8 mouse cellular contexts compared by ENCODE assay signal in the genomic region with DNA sequence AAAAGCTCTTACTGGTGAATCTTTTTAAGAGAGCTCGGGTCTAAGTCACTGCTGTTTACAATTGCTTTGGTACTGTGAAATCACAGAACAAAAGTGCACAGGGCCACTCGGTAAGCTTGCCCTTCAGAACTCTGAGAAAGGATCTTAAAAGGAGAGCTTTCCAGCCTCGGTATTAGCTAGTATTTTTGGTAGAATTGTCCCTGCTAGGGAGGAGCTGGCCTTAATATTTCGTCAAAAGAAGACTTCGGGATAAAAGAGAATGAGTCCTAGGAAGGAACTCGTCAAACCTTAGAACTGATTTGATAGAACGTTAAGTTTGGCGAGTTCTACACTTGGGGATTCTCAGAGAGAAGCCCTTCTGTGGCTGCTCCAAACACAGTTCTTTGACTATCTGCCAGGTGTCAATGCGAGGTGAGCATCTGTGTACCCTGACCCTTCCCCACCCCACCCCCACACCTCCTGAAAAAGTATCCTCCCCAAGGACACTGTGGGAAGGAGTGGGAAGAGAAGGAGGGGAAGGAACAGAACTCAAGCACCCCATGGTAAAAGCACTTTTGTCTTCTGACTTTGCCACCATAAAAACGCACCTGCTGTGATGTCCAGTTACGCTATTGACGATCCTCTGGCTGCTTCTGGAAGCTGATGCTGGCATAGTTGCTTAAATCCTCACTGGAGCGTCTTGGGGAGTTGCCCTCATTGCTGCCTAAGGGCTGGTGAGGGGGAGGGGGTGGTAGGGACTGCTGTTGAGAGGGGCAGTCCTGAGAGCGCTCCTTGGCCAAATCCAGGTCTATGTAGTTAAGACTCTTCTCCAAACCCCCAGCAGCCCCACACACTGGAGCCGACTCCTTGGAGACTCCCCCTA. TPM values are rescaled to one million over a fixed set of nuclear protein-coding genes. Genes with fewer than 3 reads are reported as not detected.
DNase-seq lines count a peak whose midpoint lies in the region; ATAC-seq and TF ChIP-seq lines count a peak whose summit lies in the region.
"Had no signal": no experiment of that assay in that cellular context is flagged by ENCODE, and none has a peak within 500 bp of the region (broad histone marks: within the 10 kb centered on the region; RNA-seq: fewer than 3 reads in every experiment).

No protein-coding gene starts in this region.

- no peaks in the 10 kb centered on the region for H3K36me3 ChIP-seq in lung, postnatal 0 days (ENCODE audit: insufficient read depth, low read length)
- peaks cover 17% of the 10 kb centered on the region for H3K36me3 ChIP-seq in forebrain, embryonic 11.5 days (ENCODE audit: control insufficient read depth, insufficient read depth, low read length)
- no peaks in the 10 kb centered on the region for H3K36me3 ChIP-seq in liver, embryonic 14.5 days (replicated peaks; ENCODE audit: control insufficient read depth, insufficient read depth, low read depth)

- no peak for ATAC-seq in lung, postnatal 0 days
- ATAC-seq in forebrain, embryonic 11.5 days (replicated peaks; ENCODE audit: low FRiP score): no peak
- ATAC-seq in liver, embryonic 14.5 days (ENCODE audit: insufficient read depth): no peak
- ATAC-seq in megakaryocyte-erythroid progenitor cell, adult 5-6 weeks (replicated peaks; ENCODE audit: low FRiP score, low TSS enrichment, poor library complexity, severe bottlenecking): no peak
- no peak for ATAC-seq in granulocyte monocyte progenitor cell, adult 5-6 weeks (replicated peaks; ENCODE audit: poor library complexity, severe bottlenecking)

- intact Hi-C loops in heart, postnatal 10 days (cut with DNase I): loop anchor here (2.0 to 10.0 kb wide), 3 partner anchors 88 to 552 kb away; no protein-coding TSS in a partner anchor

- peak overlapping the region; percentile 61 for H3K4me3 ChIP-seq in lung, postnatal 0 days (ENCODE audit: low read depth, low read length)
- peak overlapping the region; percentile 37 for H3K4me3 ChIP-seq in forebrain, embryonic 11.5 days (ENCODE audit: low read depth, low read length)
- H3K4me3 ChIP-seq in liver, embryonic 14.5 days (ENCODE audit: insufficient read depth in 1 of 2, low read depth in 2 of 2, low read length in 2 of 2): peak overlapping the region; percentile 20 to 22; a peak in 3 of 4 replicates

- H3K4me1 ChIP-seq in lung, postnatal 0 days (ENCODE audit: insufficient read depth, low read depth, low read length): peaks cover 31% of the 10 kb centered on the region; the same call in 1 of the 2 replicates
- peaks cover 20% of the 10 kb centered on the region for H3K4me1 ChIP-seq in forebrain, embryonic 11.5 days (replicated peaks; ENCODE audit: control insufficient read depth, insufficient read depth, low read length)
- peaks cover 3 to 11% of the 10 kb centered on the region in 2 experiments; a peak in 3 of 4 replicates for H3K4me1 ChIP-seq in liver, embryonic 14.5 days (replicated peaks; ENCODE audit: control insufficient read depth in 2 of 2, insufficient read depth in 2 of 2, low read length in 1 of 2)

- H3K9me3 ChIP-seq in lung, postnatal 0 days (ENCODE audit: low read length): no peaks in the 10 kb centered on the region
- no peaks in the 10 kb centered on the region; the same call in 1 of the 2 replicates for H3K9me3 ChIP-seq in forebrain, embryonic 11.5 days (ENCODE audit: control insufficient read depth, low read length)
- no peaks in the 10 kb centered on the region for H3K9me3 ChIP-seq in liver, embryonic 14.5 days (ENCODE audit: control insufficient read depth, low read length)

- H3K27ac ChIP-seq in lung, postnatal 0 days (ENCODE audit: low read length): 0 out of 2 replicates have a peak overlapping the region, but pooled peaks have one; percentile 28
- 0 out of 2 replicates have a peak overlapping the region, but pooled peaks have one; percentile 42 for H3K27ac ChIP-seq in forebrain, embryonic 11.5 days (ENCODE audit: low read depth, low read length)
- no peak overlapping the region for H3K27ac ChIP-seq in liver, embryonic 14.5 days

- no peak for TF ChIP-seq CTCF in lung, postnatal 0 days (IDR thresholded peaks at IDR 0.05)
- no peak for TF ChIP-seq CTCF in liver, embryonic 14.5 days (IDR thresholded peaks at IDR 0.05; ENCODE audit: low read depth)

- peak overlapping the region; percentile 89 for H3K4me2 ChIP-seq in lung, postnatal 0 days (replicated peaks; ENCODE audit: low read depth, low read length)
- H3K4me2 ChIP-seq in forebrain, embryonic 11.5 days (ENCODE audit: low read depth, low read length, severe bottlenecking): peak overlapping the region; percentile 57
- H3K4me2 ChIP-seq in liver, embryonic 14.5 days (ENCODE audit: low read depth): peak overlapping the region; percentile 23

- 13% methylated on average over 15 of the region's 15 CpGs for WGBS in lung, postnatal 0 days
- 20% methylated on average over 15 of the region's 15 CpGs for WGBS in forebrain, embryonic 11.5 days
- WGBS in liver, embryonic 14.5 days (ENCODE audit: insufficient replicate concordance): 38% methylated on average over 15 of the region's 15 CpGs

- TF ChIP-seq EP300 in lung, postnatal 0 days (IDR thresholded peaks at IDR 0.05): no peak
- no peak for TF ChIP-seq EP300 in liver, embryonic 14.5 days (IDR thresholded peaks at IDR 0.05; ENCODE audit: low read depth)

- no peaks in the 10 kb centered on the region for H3K27me3 ChIP-seq in lung, postnatal 0 days (replicated peaks; ENCODE audit: insufficient read depth, low read length)
- H3K27me3 ChIP-seq in forebrain, embryonic 11.5 days (ENCODE audit: control insufficient read depth, insufficient read depth, low read length): no peaks in the 10 kb centered on the region
- H3K27me3 ChIP-seq in liver, embryonic 14.5 days (ENCODE audit: control insufficient read depth, insufficient read depth, low read length): peaks cover 30% of the 10 kb centered on the region

- DNase-seq in lung, postnatal 0 days (ENCODE audit: low spot score): peak; percentile 32
- no peak for DNase-seq in lung, postnatal 14 days
- no peak for DNase-seq in forebrain, embryonic 11.5 days (ENCODE audit: low spot score)
- peak; percentile 36 to 41 for DNase-seq in heart, postnatal 10 days
- no peak for DNase-seq in liver, embryonic 14.5 days (ENCODE audit: low read depth in 3 of 3, low spot score in 3 of 3)

- H3K9ac ChIP-seq in lung, postnatal 0 days (replicated peaks; ENCODE audit: low read depth): no peak overlapping the region
- peak overlapping the region; percentile 66 for H3K9ac ChIP-seq in forebrain, embryonic 11.5 days (ENCODE audit: low read length)
- no peak overlapping the region for H3K9ac ChIP-seq in liver, embryonic 14.5 days (replicated peaks)

RNA-seq across cellular contexts. Expression of a gene that starts 4.8 kb away (rescaled TPM):
- 4.7 and 5.9 TPM in 2 replicates for polyA plus RNA-seq in lung, postnatal 0 days (2015; fragmentation: Nextera tagmentation; extraction: Ambion mirVana)
- 14.2 and 17.5 TPM in 2 replicates for polyA plus RNA-seq in forebrain, embryonic 11.5 days (2014; fragmentation: Nextera tagmentation; extraction: Ambion mirVana)
- 10 to 100 TPM; 29.7 to 41.2 TPM for total RNA-seq in heart, postnatal 10 days (2021)
- polyA plus RNA-seq in liver, embryonic 14.5 days (2012; rRNA removed): 0.93 and 0.94 TPM in 2 replicates
- polyA plus RNA-seq in liver, embryonic 14.5 days (2014; fragmentation: Nextera tagmentation; extraction: Ambion mirVana): 0.61 and 0.66 TPM in 2 replicates
- not detected in 2 replicates for total RNA-seq in megakaryocyte-erythroid progenitor cell, adult 5-6 weeks (2014; fragmentation: Nextera tagmentation)
- total RNA-seq in megakaryocyte-erythroid progenitor cell, adult 5-6 weeks (2017): not detected in 2 replicates
- not detected in 2 replicates for total RNA-seq in granulocyte monocyte progenitor cell, adult 5-6 weeks (2014; fragmentation: Nextera tagmentation)
- total RNA-seq in granulocyte monocyte progenitor cell, adult 5-6 weeks (2017): not detected in 2 replicates

RNA-seq across cellular contexts. Expression of a gene that starts 29.8 kb away (rescaled TPM):
- polyA plus RNA-seq in lung, postnatal 0 days (2015; fragmentation: Nextera tagmentation; extraction: Ambion mirVana): 7.8 and 8.1 TPM in 2 replicates
- 6.3 and 7.5 TPM in 2 replicates for polyA plus RNA-seq in forebrain, embryonic 11.5 days (2014; fragmentation: Nextera tagmentation; extraction: Ambion mirVana)
- total RNA-seq in heart, postnatal 10 days (2021): 10 to 100 TPM; 10.7 to 11.6 TPM
- polyA plus RNA-seq in liver, embryonic 14.5 days (2012; rRNA removed): 4.7 and 5.8 TPM in 2 replicates
- 4.9 and 5.4 TPM in 2 replicates for polyA plus RNA-seq in liver, embryonic 14.5 days (2014; fragmentation: Nextera tagmentation; extraction: Ambion mirVana)
- 7.7 and 10.8 TPM in 2 replicates for total RNA-seq in megakaryocyte-erythroid progenitor cell, adult 5-6 weeks (2014; fragmentation: Nextera tagmentation)
- 7.6 and 11.2 TPM in 2 replicates for total RNA-seq in megakaryocyte-erythroid progenitor cell, adult 5-6 weeks (2017)
- 12.1 and 17.7 TPM in 2 replicates for total RNA-seq in granulocyte monocyte progenitor cell, adult 5-6 weeks (2014; fragmentation: Nextera tagmentation)
- total RNA-seq in granulocyte monocyte progenitor cell, adult 5-6 weeks (2017): 16.7 and 17.3 TPM in 2 replicates

RNA-seq across cellular contexts. Expression of a gene that starts 53.5 kb away (rescaled TPM):
- 13.3 and 15.5 TPM in 2 replicates for polyA plus RNA-seq in lung, postnatal 0 days (2015; fragmentation: Nextera tagmentation; extraction: Ambion mirVana)
- 40.2 and 42.7 TPM in 2 replicates for polyA plus RNA-seq in forebrain, embryonic 11.5 days (2014; fragmentation: Nextera tagmentation; extraction: Ambion mirVana)
- total RNA-seq in heart, postnatal 10 days (2021): not detected
- 0.02 TPM in 1 of 2 replicates, not detected in the other for polyA plus RNA-seq in liver, embryonic 14.5 days (2012; rRNA removed)
- 2.3 and 2.5 TPM in 2 replicates for polyA plus RNA-seq in liver, embryonic 14.5 days (2014; fragmentation: Nextera tagmentation; extraction: Ambion mirVana)
- not detected in 2 replicates for total RNA-seq in megakaryocyte-erythroid progenitor cell, adult 5-6 weeks (2014; fragmentation: Nextera tagmentation)
- total RNA-seq in megakaryocyte-erythroid progenitor cell, adult 5-6 weeks (2017): not detected in 2 replicates
- total RNA-seq in granulocyte monocyte progenitor cell, adult 5-6 weeks (2014; fragmentation: Nextera tagmentation): not detected in 2 replicates
- total RNA-seq in granulocyte monocyte progenitor cell, adult 5-6 weeks (2017): not detected in 2 replicates
- total RNA-seq: left cerebral cortex, postnatal 36 days had no signal

Comparison
In these comparisons a context has a peak if more than half of its experiments do, and no peak if none do; other contexts are left out.
1. DNase-seq: peak in lung, postnatal 0 days (single experiment) and heart, postnatal 10 days (2 of 2); none in lung, postnatal 14 days (single experiment), forebrain, embryonic 11.5 days (single experiment) and liver, embryonic 14.5 days (0 of 3).
2. H3K4me2 ChIP-seq: peak in every context shown above with its lines; median percentile 89 in lung, postnatal 0 days; 57 in forebrain, embryonic 11.5 days; 23 in liver, embryonic 14.5 days.
3. RNA of a gene that starts 4.8 kb away (total RNA-seq): 29.7 to 41.2 TPM in heart, postnatal 10 days; not detected in megakaryocyte-erythroid progenitor cell, adult 5-6 weeks and not detected in granulocyte monocyte progenitor cell, adult 5-6 weeks; every median in the first group is over 10 times any median in the second.
4. Peak in every context shown above with its lines, with median percentiles within 50 percentile points of each other: H3K4me3 ChIP-seq.